Mouse (Mus musculus): ENCODE measurements around the gene Crybg1.

DNA sequence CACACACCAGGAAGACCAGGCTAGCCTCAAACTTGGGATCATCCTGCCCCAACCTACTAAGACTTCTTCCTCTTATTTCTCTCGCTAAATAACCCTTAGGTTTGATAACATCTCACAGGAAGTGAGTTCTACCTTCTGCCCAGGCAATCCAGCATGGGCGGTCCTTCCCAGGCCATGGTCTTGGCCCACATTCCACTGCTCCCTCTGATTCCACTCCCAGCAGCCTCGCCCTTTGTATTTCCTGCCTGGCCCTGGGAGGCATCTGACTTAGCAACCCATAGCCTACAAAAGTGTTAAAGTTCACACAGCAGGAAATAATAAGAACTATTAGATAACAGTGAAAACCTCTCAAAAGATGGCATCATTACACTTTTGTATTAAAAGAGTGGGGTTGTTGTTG lies 171.3 kb downstream of the Crybg1 start:
- TF ChIP-seq CTCF (IDR thresholded peaks at IDR 0.05; ENCODE audit: low read depth, low read length) (no peak), POLR2A (IDR thresholded peaks at IDR 0.05; ENCODE audit: insufficient read depth, low read length) (no peak)

All from ES-Bruce4 (cell line).